Mouse (Mus musculus): Measurements from ENCODE around the gene Foxn3. TPM values are rescaled to one million over a fixed set of nuclear protein-coding genes. Genes with fewer than 3 reads are reported as not detected.

Foxn3 gene
- polyA plus RNA-seq, 1 experiment = 91.0 TPM

GRCm38 (mm10) chr12:99363024-99363423 is 200.4 kb downstream of the Foxn3 start:
- 92% methylated on average over 6 of the region's 6 CpGs for WGBS

GRCm38 (mm10) chr12:99361752-99362132 is 201.6 kb downstream of the Foxn3 start:
- no peak overlapping the region for H3K4me3 ChIP-seq (ENCODE audit: insufficient read depth, low read depth, low read length)
- WGBS = 62% methylated on average over 5 of the region's 5 CpGs
- H3K4me1 ChIP-seq (ENCODE audit: control insufficient read depth, insufficient read depth, low read length) = peaks cover 10% of the 10 kb centered on the region; the same call in 1 of the 2 replicates
- no peak for TF ChIP-seq POLR2A (IDR thresholded peaks at IDR 0.05; ENCODE audit: insufficient read depth, low read depth, low read length)
- no peak for TF ChIP-seq CTCF (IDR thresholded peaks at IDR 0.05; ENCODE audit: insufficient read depth, low read depth, low read length)
- H3K27ac ChIP-seq (ENCODE audit: insufficient read depth, low read depth, low read length) = no peak overlapping the region

More at GRCm38 (mm10) chr12:99363024-99363423, 200.4 kb downstream of the Foxn3 start:
- Histone ChIP-seq H3K27ac (ENCODE audit: insufficient read depth, low read depth, low read length) (no peak overlapping the region), H3K4me3 (ENCODE audit: insufficient read depth, low read depth, low read length) (no peak overlapping the region), H3K4me1 (ENCODE audit: control insufficient read depth, insufficient read depth, low read length) (peaks cover 10% of the 10 kb centered on the region)
- TF ChIP-seq CTCF (IDR thresholded peaks at IDR 0.05; ENCODE audit: insufficient read depth, low read depth, low read length) = no peak
- TF ChIP-seq POLR2A (IDR thresholded peaks at IDR 0.05; ENCODE audit: insufficient read depth, low read depth, low read length) = no peak

GRCm38 (mm10) chr12:99360958-99361751 is 202.2 kb downstream of the Foxn3 start:
- no peak for TF ChIP-seq POLR2A (IDR thresholded peaks at IDR 0.05; ENCODE audit: insufficient read depth, low read depth, low read length)
- no peak for TF ChIP-seq CTCF (IDR thresholded peaks at IDR 0.05; ENCODE audit: insufficient read depth, low read depth, low read length)
- 70% methylated on average over 8 of the region's 8 CpGs for WGBS
- Histone ChIP-seq H3K4me1 (ENCODE audit: control insufficient read depth, insufficient read depth, low read length) (peaks cover 10% of the 10 kb centered on the region; the same call in 1 of the 2 replicates), H3K27ac (ENCODE audit: insufficient read depth, low read depth, low read length) (no peak overlapping the region), H3K4me3 (ENCODE audit: insufficient read depth, low read depth, low read length) (no peak overlapping the region)

- WGBS = 87% methylated on average over 5 of the region's 5 CpGs
- Histone ChIP-seq H3K4me3 (ENCODE audit: insufficient read depth, low read depth, low read length) (no peak overlapping the region), H3K27ac (ENCODE audit: insufficient read depth, low read depth, low read length) (no peak overlapping the region), H3K4me1 (ENCODE audit: control insufficient read depth, insufficient read depth, low read length) (peaks cover 5% of the 10 kb centered on the region; the same call in 1 of the 2 replicates)
- no peak for TF ChIP-seq CTCF (IDR thresholded peaks at IDR 0.05; ENCODE audit: insufficient read depth, low read depth, low read length)
- no peak for TF ChIP-seq POLR2A (IDR thresholded peaks at IDR 0.05; ENCODE audit: insufficient read depth, low read depth, low read length)
Measured at GRCm38 (mm10) chr12:99358698-99359097, 204.7 kb downstream of the Foxn3 start.

GRCm38 (mm10) chr12:99356660-99357059 is 206.7 kb downstream of the Foxn3 start:
- TF ChIP-seq POLR2A (IDR thresholded peaks at IDR 0.05; ENCODE audit: insufficient read depth, low read depth, low read length) (no peak), CTCF (IDR thresholded peaks at IDR 0.05; ENCODE audit: insufficient read depth, low read depth, low read length) (no peak)
- no peak overlapping the region for H3K27ac ChIP-seq (ENCODE audit: insufficient read depth, low read depth, low read length)
- WGBS = 58% methylated on average over 8 of the region's 8 CpGs
- no peak overlapping the region for H3K4me3 ChIP-seq (ENCODE audit: insufficient read depth, low read depth, low read length)
- H3K4me1 ChIP-seq (ENCODE audit: control insufficient read depth, insufficient read depth, low read length) = peaks cover 10% of the 10 kb centered on the region

- 94% methylated on average over 11 of the region's 11 CpGs for WGBS
- Histone ChIP-seq H3K27ac (ENCODE audit: insufficient read depth, low read depth, low read length) (no peak overlapping the region), H3K4me1 (ENCODE audit: control insufficient read depth, insufficient read depth, low read length) (peaks cover 16% of the 10 kb centered on the region), H3K4me3 (ENCODE audit: insufficient read depth, low read depth, low read length) (no peak overlapping the region)
- no peak for TF ChIP-seq POLR2A (IDR thresholded peaks at IDR 0.05; ENCODE audit: insufficient read depth, low read depth, low read length)
- no peak for TF ChIP-seq CTCF (IDR thresholded peaks at IDR 0.05; ENCODE audit: insufficient read depth, low read depth, low read length)
Measured at GRCm38 (mm10) chr12:99353692-99354091, 209.7 kb downstream of the Foxn3 start.

- H3K27ac ChIP-seq (ENCODE audit: insufficient read depth, low read depth, low read length) = no peak overlapping the region
- peaks cover 16% of the 10 kb centered on the region for H3K4me1 ChIP-seq (ENCODE audit: control insufficient read depth, insufficient read depth, low read length)
- no peak overlapping the region for H3K4me3 ChIP-seq (ENCODE audit: insufficient read depth, low read depth, low read length)
- 79% methylated on average over 6 of the region's 6 CpGs for WGBS
- TF ChIP-seq CTCF (IDR thresholded peaks at IDR 0.05; ENCODE audit: insufficient read depth, low read depth, low read length) = no peak
- TF ChIP-seq POLR2A (IDR thresholded peaks at IDR 0.05; ENCODE audit: insufficient read depth, low read depth, low read length) = no peak
Measured at GRCm38 (mm10) chr12:99352583-99352982, 210.8 kb downstream of the Foxn3 start.

GRCm38 (mm10) chr12:99352136-99352535 is 211.2 kb downstream of the Foxn3 start:
- no peak overlapping the region for H3K27ac ChIP-seq (ENCODE audit: insufficient read depth, low read depth, low read length)
- no peak overlapping the region for H3K4me3 ChIP-seq (ENCODE audit: insufficient read depth, low read depth, low read length)
- peaks cover 16% of the 10 kb centered on the region for H3K4me1 ChIP-seq (ENCODE audit: control insufficient read depth, insufficient read depth, low read length)
- WGBS = 76% methylated on average over 7 of the region's 7 CpGs
- no peak for TF ChIP-seq CTCF (IDR thresholded peaks at IDR 0.05; ENCODE audit: insufficient read depth, low read depth, low read length)
- TF ChIP-seq POLR2A (IDR thresholded peaks at IDR 0.05; ENCODE audit: insufficient read depth, low read depth, low read length) = no peak

GRCm38 (mm10) chr12:99351731-99352130 is 211.7 kb downstream of the Foxn3 start:
- WGBS = 41% methylated on average over 9 of the region's 9 CpGs
- TF ChIP-seq POLR2A (IDR thresholded peaks at IDR 0.05; ENCODE audit: insufficient read depth, low read depth, low read length) (no peak), CTCF (IDR thresholded peaks at IDR 0.05; ENCODE audit: insufficient read depth, low read depth, low read length) (no peak)
- Histone ChIP-seq H3K4me3 (ENCODE audit: insufficient read depth, low read depth, low read length) (no peak overlapping the region), H3K4me1 (ENCODE audit: control insufficient read depth, insufficient read depth, low read length) (peaks cover 16% of the 10 kb centered on the region), H3K27ac (ENCODE audit: insufficient read depth, low read depth, low read length) (no peak overlapping the region)

All from olfactory bulb, adult 2 months (tissue).